Mouse (Mus musculus) erythroblast, embryonic 14.5 days (primary cell): ENCODE measurements around the gene Hspb11. TPM values are rescaled to one million over a fixed set of nuclear protein-coding genes. Genes with fewer than 3 reads are reported as not detected.

Experiments used
- H3K27me3 ChIP-seq: 2 replicates; pipeline ENCODE4 v1.6.1; 2012; ENCODE audit warnings: inconsistent platforms; ENCODE audit not compliant: control insufficient read depth
- H3K36me3 ChIP-seq: 2 replicates; pipeline ENCODE4 v1.6.1; 2012; ENCODE audit warnings: mild to moderate bottlenecking, inconsistent platforms; ENCODE audit not compliant: control insufficient read depth
- H3K4me1 ChIP-seq: 2 replicates; pipeline ENCODE4 v1.6.1; 2012; ENCODE audit warnings: inconsistent platforms; ENCODE audit not compliant: control insufficient read depth
- H3K4me3 ChIP-seq: replicated peaks from 2 replicates; pipeline ENCODE3; 2012; ENCODE audit warnings: moderate library complexity, mild to moderate bottlenecking, inconsistent platforms
- H3K9me3 ChIP-seq: 2 replicates; pipeline ENCODE4 v1.6.1; 2012; ENCODE audit warnings: low read length, inconsistent platforms, mixed read lengths; ENCODE audit not compliant: control insufficient read depth
- GATA1 ChIP-seq: IDR thresholded peaks from 2 replicates; pipeline ENCODE4 v1.6.1; 2012; ENCODE audit warnings: low read length, inconsistent platforms, mixed read lengths
- TAL1 ChIP-seq: IDR thresholded peaks from 3 replicates; pipeline ENCODE4 v1.6.1; 2012; ENCODE audit warnings: low read length, inconsistent platforms, mixed read lengths
- polyA plus RNA-seq: library from polyadenylated mRNA; stranded (reverse); fragments of >175 nt; gene quantifications from 2 replicates; pipeline ENCODE4 v1.2.3, GENCODE M21; 2012

The Hspb11 gene
- 0.17 and 0.28 TPM in 2 replicates for polyA plus RNA-seq

DNA sequence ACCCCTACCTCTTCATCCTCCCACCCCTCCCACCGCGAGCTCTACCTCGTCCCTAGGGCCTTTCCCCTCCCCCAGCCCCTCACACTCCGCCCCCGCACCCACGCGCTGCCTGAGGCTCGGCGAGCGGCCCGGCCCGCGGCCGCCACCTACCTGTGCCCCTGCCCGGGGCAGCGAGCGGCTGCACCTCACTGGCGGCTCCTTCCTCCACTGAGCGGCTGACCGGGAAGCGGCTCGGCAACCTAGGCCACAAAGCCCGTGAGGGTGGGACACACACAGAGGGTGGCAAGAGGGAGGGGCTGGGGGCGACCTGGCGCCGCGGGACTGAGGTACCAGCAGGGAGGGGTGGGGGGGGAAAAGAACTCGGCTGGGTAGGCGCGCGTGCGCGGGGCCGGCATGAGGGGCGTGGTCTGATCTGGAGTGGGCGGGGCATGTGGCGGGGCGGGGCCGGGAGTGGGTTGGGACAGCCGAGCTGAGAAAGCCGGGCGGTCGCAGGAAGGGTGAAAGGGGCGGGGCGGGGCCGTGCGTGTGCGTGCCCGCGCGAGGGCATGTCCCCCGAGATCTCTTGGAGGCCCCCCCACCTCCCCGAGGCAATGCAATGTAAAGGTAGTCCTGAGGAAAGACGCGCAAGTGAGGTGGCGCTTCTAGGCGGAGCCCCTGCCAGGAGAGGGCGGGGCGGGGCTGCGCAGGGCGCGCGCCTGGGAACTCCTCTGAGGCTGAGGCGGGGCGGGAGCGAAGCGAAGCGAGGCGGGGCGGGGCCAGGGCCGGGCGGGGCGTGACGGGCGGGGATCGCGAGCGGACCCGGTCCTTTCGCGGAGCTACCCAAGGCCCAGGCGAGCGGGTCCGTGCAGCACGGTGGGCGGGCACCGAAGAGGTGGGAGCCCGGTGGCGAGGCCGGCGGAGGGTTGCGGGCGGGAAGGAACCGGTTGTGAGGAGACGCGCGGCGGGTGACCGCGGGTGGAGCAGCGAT is at the start of gene Hspb11, which contains the start of gene Lrrc42:
Gene Hspb11 (plus strand): TSS at position 469 of the 967 bp plus-strand sequence.
Gene Lrrc42 (minus strand): TSS at position 408 of the 967 bp plus-strand sequence.
- peaks cover 3% of the 10 kb centered on the region; the same call in 1 of the 2 replicates for H3K27me3 ChIP-seq
- H3K9me3 ChIP-seq, result no peaks in the 10 kb centered on the region
- TF ChIP-seq GATA1, result no peak
- no peaks in the 10 kb centered on the region for H3K36me3 ChIP-seq
- peak within 1 kb of the TSS; percentile 84 for H3K4me3 ChIP-seq
- peaks cover 47% of the 10 kb centered on the region for H3K4me1 ChIP-seq

DNA sequence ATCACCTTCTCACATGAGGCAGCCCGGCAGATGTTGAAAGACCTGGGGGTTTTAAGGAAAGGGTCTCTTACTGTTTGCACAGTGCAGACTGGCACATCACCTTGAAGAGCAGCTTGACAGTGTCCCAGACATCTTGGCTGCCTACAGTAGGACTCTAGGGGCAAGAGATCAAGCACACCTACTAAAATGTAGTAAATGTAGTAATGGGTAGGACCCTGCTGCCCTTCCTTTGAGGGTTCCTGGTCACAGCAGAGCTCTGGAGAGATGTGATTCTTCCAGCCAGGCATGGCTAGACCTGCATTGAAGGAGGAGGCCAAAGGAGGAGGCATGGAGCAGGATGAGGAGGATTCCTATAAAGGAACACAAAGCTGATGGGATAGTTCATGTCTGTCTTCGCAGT is 46.4 kb upstream of the Hspb11 start:
- Histone ChIP-seq H3K27me3 (no peaks in the 10 kb centered on the region), H3K9me3 (no peaks in the 10 kb centered on the region), H3K4me3 (no peak overlapping the region), H3K36me3 (peaks cover 70% of the 10 kb centered on the region), H3K4me1 (peaks cover 24% of the 10 kb centered on the region)
- no peak for TF ChIP-seq TAL1
- TF ChIP-seq GATA1, result no peak

DNA sequence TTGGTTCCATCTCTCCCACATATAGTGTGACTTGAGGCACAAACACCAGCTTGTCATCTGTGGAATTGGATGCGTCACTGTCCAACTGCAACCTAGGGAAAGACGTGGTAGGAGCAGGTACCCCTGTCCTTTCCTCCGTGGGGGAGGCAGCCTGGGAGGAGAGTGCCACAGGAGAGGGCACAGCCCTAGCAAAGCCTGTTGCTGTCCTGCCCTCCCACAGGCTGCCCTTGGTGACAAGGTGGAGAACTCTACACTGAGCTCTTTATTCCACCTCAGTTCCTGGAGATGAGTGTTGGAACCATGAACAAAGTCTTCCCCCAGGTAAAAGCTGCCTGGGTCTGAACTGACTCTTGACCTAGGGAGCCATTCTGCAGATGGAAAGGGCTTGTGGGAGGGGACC is 44.5 kb upstream of the Hspb11 start, which contains the start of gene Ldlrad1:
Gene Ldlrad1 (plus strand): TSS at position 301 of the 400 bp plus-strand sequence.
- no peaks in the 10 kb centered on the region for H3K27me3 ChIP-seq
- peaks cover 51% of the 10 kb centered on the region for H3K36me3 ChIP-seq
- H3K4me3 ChIP-seq, result no peak within 1 kb of the TSS
- TF ChIP-seq GATA1, result no peak
- TF ChIP-seq TAL1, result no peak
- peaks cover 14% of the 10 kb centered on the region for H3K4me1 ChIP-seq
- no peaks in the 10 kb centered on the region for H3K9me3 ChIP-seq

DNA sequence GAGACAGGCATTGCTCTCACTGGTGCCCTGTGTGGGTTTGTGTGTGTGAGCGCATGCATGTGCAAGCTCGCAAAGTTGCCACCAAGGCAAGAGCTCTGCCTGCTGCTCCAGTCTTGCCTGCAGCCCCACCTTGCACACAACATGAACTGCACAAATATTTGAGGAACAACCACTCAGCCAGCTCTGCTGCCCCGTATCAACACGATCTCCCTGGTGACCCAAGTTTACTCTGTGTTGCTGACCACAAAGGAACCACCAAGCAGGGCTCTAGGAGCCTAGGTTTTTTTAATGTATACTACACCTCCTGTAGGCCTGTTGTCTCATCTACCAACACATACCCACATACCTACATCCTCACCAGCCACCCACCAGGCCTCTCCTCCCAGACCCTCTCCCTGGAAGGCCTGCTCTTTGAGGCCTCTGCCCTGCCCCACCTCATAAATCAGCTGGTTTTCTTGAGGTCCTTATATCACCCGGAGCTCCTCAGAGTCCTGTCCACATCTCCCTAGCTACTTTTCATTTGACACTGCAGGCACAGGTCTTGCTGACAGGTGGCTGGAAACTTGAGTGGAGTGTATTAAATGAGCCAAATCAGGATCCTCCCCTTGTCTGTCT is 42.8 kb upstream of the Hspb11 start:
- Histone ChIP-seq H3K4me3 (no peak overlapping the region), H3K9me3 (no peaks in the 10 kb centered on the region), H3K4me1 (peaks cover 16% of the 10 kb centered on the region), H3K27me3 (no peaks in the 10 kb centered on the region), H3K36me3 (peaks cover 35% of the 10 kb centered on the region)
- TF ChIP-seq TAL1, result no peak
- TF ChIP-seq GATA1, result no peak

DNA sequence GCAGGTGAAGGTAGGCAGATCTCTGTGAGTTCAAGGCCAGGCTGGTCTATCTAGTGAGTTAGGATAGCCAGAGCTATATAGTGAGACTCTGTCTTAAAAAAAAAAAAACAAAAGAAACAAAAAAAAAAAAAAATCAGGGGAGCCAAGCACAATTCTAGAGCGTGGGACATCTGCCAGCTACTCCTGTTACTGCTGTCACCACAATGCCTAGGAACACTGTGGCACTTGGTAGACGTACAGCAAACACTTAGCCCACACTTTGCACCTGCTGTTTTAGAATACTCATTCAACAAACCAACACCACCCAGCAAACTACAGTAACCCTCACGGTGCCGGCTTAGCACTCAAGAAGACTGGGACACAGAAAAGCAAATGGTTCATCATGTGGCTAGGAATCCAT is 41.9 kb upstream of the Hspb11 start:
- no peak for TF ChIP-seq GATA1
- no peak for TF ChIP-seq TAL1
- Histone ChIP-seq H3K36me3 (peaks cover 31% of the 10 kb centered on the region), H3K9me3 (no peaks in the 10 kb centered on the region), H3K27me3 (no peaks in the 10 kb centered on the region), H3K4me1 (peaks cover 25% of the 10 kb centered on the region), H3K4me3 (no peak overlapping the region)

DNA sequence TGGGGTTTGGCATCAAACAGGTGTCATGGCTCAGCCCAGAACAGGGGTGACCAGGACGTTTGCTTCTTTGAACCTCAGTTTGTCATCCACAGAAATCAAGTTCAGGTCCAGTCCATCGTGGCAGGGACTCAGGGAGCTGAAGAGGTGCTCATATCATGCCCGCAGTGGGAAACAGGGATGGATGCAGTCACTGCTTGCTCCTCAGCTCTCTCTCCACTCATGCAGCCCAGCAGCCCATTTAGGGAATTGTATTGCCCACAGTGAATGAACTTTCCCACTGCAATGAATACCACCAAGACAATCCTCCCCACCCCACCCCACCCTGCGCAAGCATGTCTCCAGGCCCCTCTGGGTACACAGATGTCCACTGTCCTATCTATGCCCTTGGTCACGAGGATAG is 41.5 kb upstream of the Hspb11 start:
- Histone ChIP-seq H3K4me3 (no peak overlapping the region), H3K36me3 (peaks cover 26% of the 10 kb centered on the region), H3K27me3 (no peaks in the 10 kb centered on the region), H3K4me1 (peaks cover 30% of the 10 kb centered on the region), H3K9me3 (no peaks in the 10 kb centered on the region)
- TF ChIP-seq GATA1 (no peak), TAL1 (no peak)

DNA sequence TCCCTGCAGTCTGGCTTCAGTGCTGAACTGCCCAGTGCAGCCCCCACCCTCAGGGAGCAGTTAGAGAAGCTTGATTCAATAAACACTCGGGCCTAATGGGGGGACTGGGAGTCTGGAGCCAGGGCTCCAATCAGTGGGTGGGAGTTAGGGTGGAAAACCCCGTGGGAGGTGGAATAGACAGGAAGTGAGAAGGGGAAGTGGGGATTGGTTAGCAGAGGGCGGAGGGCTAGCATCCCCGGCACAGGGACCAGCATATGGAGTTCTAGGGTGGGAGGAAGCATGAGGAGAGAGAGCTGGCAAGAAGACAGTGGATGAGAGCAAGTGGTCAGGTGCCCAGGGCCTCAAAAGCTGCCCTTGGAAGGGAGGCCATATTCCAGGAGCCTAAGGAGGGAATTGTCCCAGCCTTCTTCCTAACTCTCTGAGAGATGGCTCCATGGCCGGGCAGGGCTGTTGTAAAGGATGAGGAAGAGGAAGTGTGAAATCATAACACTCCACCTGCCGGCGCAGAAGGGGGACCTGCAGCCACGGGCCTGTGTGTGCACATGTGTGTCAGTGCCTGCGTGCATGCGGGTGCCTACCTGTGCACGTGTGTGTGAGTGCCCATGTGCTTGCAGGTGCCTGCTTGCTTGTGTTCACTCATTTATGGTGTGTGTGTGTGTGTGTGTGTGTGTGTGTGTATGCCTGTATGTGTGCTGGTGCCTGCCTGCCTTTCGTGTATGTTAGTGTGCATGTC is 39.9 kb upstream of the Hspb11 start:
- peaks cover 45% of the 10 kb centered on the region for H3K4me1 ChIP-seq
- TF ChIP-seq GATA1, result no peak
- no peak for TF ChIP-seq TAL1

DNA sequence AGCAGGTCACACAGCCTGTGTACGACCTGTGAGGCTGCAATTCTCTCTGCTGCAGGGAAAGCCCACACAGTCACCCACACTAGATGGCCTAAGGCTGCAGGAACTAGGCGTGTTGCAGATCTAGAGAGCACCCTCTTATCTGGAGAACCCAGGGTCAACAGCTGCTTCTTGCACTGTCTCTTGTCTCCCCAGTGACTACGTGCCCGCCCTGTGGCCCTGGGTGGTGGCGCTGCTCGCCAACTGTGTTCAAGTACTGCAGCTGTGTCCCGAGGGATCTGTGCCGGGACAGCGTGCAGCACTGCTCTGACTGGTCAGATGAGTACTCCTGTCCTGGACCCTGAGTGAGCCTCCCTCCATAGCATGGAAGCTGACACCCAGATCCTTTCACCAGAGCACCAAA is 35.8 kb upstream of the Hspb11 start:
- peak overlapping the region; percentile 48 for H3K4me3 ChIP-seq
- peaks cover 54% of the 10 kb centered on the region for H3K4me1 ChIP-seq
- TF ChIP-seq TAL1 (peak; percentile 87), GATA1 (peak; percentile 60)
- H3K27me3 ChIP-seq, result no peaks in the 10 kb centered on the region
- H3K36me3 ChIP-seq, result peaks cover 7% of the 10 kb centered on the region; the same call in 1 of the 2 replicates
- no peaks in the 10 kb centered on the region for H3K9me3 ChIP-seq

More for the DNA sequence above, 39.9 kb upstream of the Hspb11 start:
- Histone ChIP-seq H3K4me3 (no peak overlapping the region), H3K27me3 (no peaks in the 10 kb centered on the region), H3K9me3 (no peaks in the 10 kb centered on the region), H3K36me3 (peaks cover 15% of the 10 kb centered on the region)

DNA sequence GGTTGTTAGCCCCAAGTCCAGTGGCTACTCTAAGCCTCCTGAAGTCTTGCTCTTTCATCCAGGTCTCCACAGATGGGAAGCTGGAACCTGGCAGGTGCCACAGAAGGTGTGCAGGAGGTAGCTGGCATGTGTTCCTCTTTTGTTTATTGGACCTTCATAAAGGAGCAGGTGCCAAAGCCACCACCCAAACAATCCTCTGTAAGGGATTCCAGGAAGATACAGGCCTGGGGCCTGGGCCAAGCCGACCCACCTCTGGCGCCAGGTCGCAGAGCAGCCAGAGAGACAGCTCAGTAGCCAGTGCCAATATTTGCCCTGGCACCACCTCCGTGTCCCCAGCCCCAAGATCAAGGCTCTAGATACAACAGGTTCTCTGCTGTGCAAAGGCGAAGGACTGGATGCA is 31.9 kb upstream of the Hspb11 start:
- Histone ChIP-seq H3K4me1 (peaks cover 59% of the 10 kb centered on the region), H3K4me3 (no peak overlapping the region), H3K9me3 (no peaks in the 10 kb centered on the region), H3K27me3 (no peaks in the 10 kb centered on the region), H3K36me3 (peaks cover 3% of the 10 kb centered on the region; the same call in 1 of the 2 replicates)
- TF ChIP-seq TAL1 (no peak), GATA1 (no peak)
